Mouse (Mus musculus) heart, adult 11 months (tissue): ENCODE measurements around the gene Abcf2.

Experiments used
- DNase-seq: peaks from one replicate; pipeline ENCODE4 v3.0.0; 2022

The Abcf2 gene

GRCm38 (mm10) chr5:24526190-24526888, 50.9 kb downstream of the Abcf2 start:
- no peak for DNase-seq

- DNase-seq = no peak
Measured at GRCm38 (mm10) chr5:24525360-24526189, 51.7 kb downstream of the Abcf2 start.

- DNase-seq = no peak
Measured at GRCm38 (mm10) chr5:24524522-24524921, 52.7 kb downstream of the Abcf2 start.

- DNase-seq = no peak
Measured at GRCm38 (mm10) chr5:24523806-24524205, 53.5 kb downstream of the Abcf2 start.

- DNase-seq = no peak
Measured at GRCm38 (mm10) chr5:24521366-24521765, 55.9 kb downstream of the Abcf2 start.
